Mouse (Mus musculus): ENCODE measurements around the gene Nupr1l. TPM values are rescaled to one million over a fixed set of nuclear protein-coding genes. Genes with fewer than 3 reads are reported as not detected.
"Not testable (repeated sequence)": the region's sequence is repeated elsewhere in the genome, so short reads cannot be mapped to it uniquely, and the experiment has no call there.

Nupr1l gene
- polyA plus RNA-seq, 1 experiment from 2014 or later, result 3.5 TPM

GRCm38 (mm10) chr5:129921972-129922371 lies 13.6 kb downstream of the Nupr1l start:
- WGBS, result 94% methylated on average over 4 of the region's 4 CpGs

DNA sequence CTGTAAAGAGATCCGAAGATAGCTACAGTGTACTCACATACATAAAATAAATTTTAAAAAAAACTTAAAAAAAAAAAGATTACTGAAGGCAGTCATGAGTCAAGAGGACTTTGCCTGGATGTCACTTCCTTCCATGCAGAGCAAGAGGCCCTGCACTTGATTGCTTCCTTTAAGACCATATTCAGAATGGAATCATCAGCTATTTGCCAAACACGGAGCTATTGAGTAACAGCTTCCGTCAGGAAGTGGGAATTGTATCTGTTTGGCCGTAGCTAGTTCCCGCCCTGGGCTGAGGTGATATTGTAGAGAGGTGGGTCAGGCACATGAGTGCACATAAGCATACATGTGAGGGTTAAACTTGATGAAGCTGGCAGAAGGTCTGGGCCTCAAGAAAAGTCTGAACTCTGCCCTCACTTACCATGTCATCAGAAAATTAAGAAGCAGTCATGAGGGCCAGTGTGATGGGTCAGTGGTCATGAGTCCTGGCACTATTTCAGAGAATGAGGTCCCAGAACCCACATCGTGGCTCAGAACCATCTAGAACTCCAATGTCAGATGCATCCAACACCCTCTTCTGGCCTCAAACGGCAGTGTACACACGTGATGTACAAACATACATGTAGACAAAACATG lies 16.6 kb downstream of the Nupr1l start:
- WGBS, result 88% methylated on average over 8 of the region's 8 CpGs

More at GRCm38 (mm10) chr5:129921972-129922371, 13.6 kb downstream of the Nupr1l start:
- Histone ChIP-seq H3K4me3 (no peak overlapping the region), H3K9me3 (no peaks in the 10 kb centered on the region), H3K4me1 (no peaks in the 10 kb centered on the region), H3K36me3 (replicated peaks) (no peaks in the 10 kb centered on the region), H3K27ac (replicated peaks) (no peak overlapping the region), H3K27me3 (replicated peaks; ENCODE audit: low read depth, poor library complexity, severe bottlenecking) (no peaks in the 10 kb centered on the region)
- DNase-seq (ENCODE audit: low spot score), result no peak

GRCm38 (mm10) chr5:129925933-129926332 lies 17.6 kb downstream of the Nupr1l start:
- Histone ChIP-seq H3K27ac (replicated peaks) (no peak overlapping the region), H3K27me3 (replicated peaks; ENCODE audit: low read depth, poor library complexity, severe bottlenecking) (no peaks in the 10 kb centered on the region), H3K36me3 (replicated peaks) (no peaks in the 10 kb centered on the region), H3K4me1 (no peaks in the 10 kb centered on the region), H3K9me3 (no peaks in the 10 kb centered on the region), H3K4me3 (no peak overlapping the region)
- DNase-seq (ENCODE audit: low spot score), result no peak
- 86% methylated on average over 5 of the region's 5 CpGs for WGBS

More for the DNA sequence above, 16.6 kb downstream of the Nupr1l start:
- Histone ChIP-seq H3K36me3 (replicated peaks) (no peaks in the 10 kb centered on the region), H3K4me3 (no peak overlapping the region), H3K27me3 (replicated peaks; ENCODE audit: low read depth, poor library complexity, severe bottlenecking) (no peaks in the 10 kb centered on the region), H3K27ac (replicated peaks) (no peak overlapping the region), H3K9me3 (no peaks in the 10 kb centered on the region), H3K4me1 (no peaks in the 10 kb centered on the region)
- no peak for DNase-seq (ENCODE audit: low spot score)

- no peak overlapping the region for H3K4me3 ChIP-seq
- H3K36me3 ChIP-seq (replicated peaks), result no peaks in the 10 kb centered on the region
- no peaks in the 10 kb centered on the region for H3K4me1 ChIP-seq
- no peaks in the 10 kb centered on the region for H3K27me3 ChIP-seq (replicated peaks; ENCODE audit: low read depth, poor library complexity, severe bottlenecking)
- no peak overlapping the region for H3K27ac ChIP-seq (replicated peaks)
- 62% methylated on average over 9 of the region's 9 CpGs for WGBS
- no peaks in the 10 kb centered on the region for H3K9me3 ChIP-seq
- DNase-seq (ENCODE audit: low spot score), result no peak
These were observed 21.9 kb downstream of the Nupr1l start for GRCm38 (mm10) chr5:129929924-129930855.

GRCm38 (mm10) chr5:129936941-129937340 lies 28.6 kb downstream of the Nupr1l start:
- no peaks in the 10 kb centered on the region for H3K36me3 ChIP-seq (replicated peaks)
- no peak overlapping the region for H3K27ac ChIP-seq (replicated peaks)
- DNase-seq (ENCODE audit: low spot score), result no peak
- no peaks in the 10 kb centered on the region for H3K27me3 ChIP-seq (replicated peaks; ENCODE audit: low read depth, poor library complexity, severe bottlenecking)
- H3K4me1 ChIP-seq, result 0 out of 2 replicates have a peak, but pooled peaks cover 2% of the 10 kb centered on the region
- no peaks in the 10 kb centered on the region for H3K9me3 ChIP-seq
- H3K4me3 ChIP-seq, result no peak overlapping the region
- WGBS, result 40% methylated on average over 4 of the region's 4 CpGs

DNA sequence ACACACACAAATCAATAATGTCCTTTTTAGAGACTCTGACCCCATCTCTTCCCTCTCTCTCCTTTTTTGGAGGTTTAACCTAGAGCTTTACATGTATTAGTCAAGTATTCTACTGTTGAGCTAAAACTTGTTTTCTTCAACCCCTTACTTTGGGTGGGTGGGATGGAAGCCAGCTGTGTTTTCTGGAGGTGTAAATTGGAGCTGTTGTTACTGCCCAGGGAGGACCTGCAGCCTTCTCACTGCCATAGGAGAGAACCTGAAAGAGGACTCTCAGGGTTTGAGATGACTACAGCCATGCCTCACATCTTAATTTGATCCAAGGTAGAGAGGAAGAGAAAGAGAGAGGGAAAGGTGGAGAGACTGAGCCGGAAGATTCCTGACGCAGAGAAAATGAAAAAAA lies 31.9 kb downstream of the Nupr1l start:
- Histone ChIP-seq H3K27ac (replicated peaks) (no peak overlapping the region), H3K27me3 (replicated peaks; ENCODE audit: low read depth, poor library complexity, severe bottlenecking) (no peaks in the 10 kb centered on the region), H3K4me3 (no peak overlapping the region), H3K4me1 (peaks cover 15% of the 10 kb centered on the region), H3K9me3 (no peaks in the 10 kb centered on the region), H3K36me3 (replicated peaks) (peaks cover 11% of the 10 kb centered on the region)
- DNase-seq (ENCODE audit: low spot score), result no peak
- WGBS, result 78% methylated on average over 2 of the region's 2 CpGs

DNA sequence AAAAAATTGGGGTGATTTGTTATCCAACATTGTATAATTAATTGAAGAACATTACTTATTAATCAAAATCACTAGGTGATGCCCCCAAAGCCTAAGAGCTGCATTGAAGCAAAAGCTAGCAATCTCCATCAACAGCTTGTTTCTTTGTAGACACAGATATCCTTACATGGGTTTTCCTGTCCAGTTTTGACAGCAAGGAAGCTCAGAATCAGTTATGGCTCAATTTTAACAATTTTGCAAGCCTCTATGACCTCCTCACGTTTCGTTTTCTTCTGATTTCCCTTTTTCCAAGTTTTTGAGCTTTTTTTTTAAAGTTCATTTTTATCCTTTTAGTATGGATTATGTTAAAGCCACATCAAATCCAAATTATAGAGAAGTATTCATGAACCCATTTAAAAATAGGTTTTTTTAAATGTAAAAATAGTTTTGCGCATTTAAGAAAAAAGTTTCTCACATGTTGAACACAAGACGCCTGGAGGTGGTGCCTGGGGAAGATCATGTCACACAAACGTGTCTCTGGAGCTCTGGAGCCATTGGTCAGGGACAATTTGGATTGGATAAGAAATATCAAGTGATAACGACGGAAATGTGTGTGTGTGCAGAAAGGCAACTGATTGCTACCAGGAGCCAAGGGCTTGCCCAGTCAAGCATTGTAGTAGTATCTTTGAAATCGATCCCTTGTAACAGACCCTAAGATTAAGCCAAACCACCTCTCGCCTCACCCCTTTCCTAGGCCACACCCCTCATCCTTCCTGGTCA lies 32.6 kb downstream of the Nupr1l start:
- no peaks in the 10 kb centered on the region for H3K27me3 ChIP-seq (replicated peaks; ENCODE audit: low read depth, poor library complexity, severe bottlenecking)
- no peak for DNase-seq (ENCODE audit: low spot score)
- no peaks in the 10 kb centered on the region for H3K9me3 ChIP-seq
- peak overlapping the region; percentile 72 for H3K27ac ChIP-seq (replicated peaks)
- 12% methylated on average over 9 of the region's 9 CpGs for WGBS
- peak overlapping the region; percentile 96 for H3K4me3 ChIP-seq
- peaks cover 16% of the 10 kb centered on the region for H3K36me3 ChIP-seq (replicated peaks)
- peaks cover 15% of the 10 kb centered on the region for H3K4me1 ChIP-seq

GRCm38 (mm10) chr5:129941495-129942045 lies 33.2 kb downstream of the Nupr1l start, which contains the start of gene Vkorc1l1:
Gene Vkorc1l1 (plus strand): TSS chr5:129941970.
- Histone ChIP-seq H3K4me3 (peak within 1 kb of the TSS; percentile 96), H3K27ac (replicated peaks) (peak within 1 kb of the TSS; percentile 90), H3K4me1 (peaks cover 15% of the 10 kb centered on the region), H3K27me3 (replicated peaks; ENCODE audit: low read depth, poor library complexity, severe bottlenecking) (no peaks in the 10 kb centered on the region), H3K36me3 (replicated peaks) (peaks cover 16% of the 10 kb centered on the region), H3K9me3 (no peaks in the 10 kb centered on the region)
- WGBS, result under 1% methylated on average over 59 of the region's 59 CpGs
- DNase-seq (ENCODE audit: low spot score), result peak; percentile 99

DNA sequence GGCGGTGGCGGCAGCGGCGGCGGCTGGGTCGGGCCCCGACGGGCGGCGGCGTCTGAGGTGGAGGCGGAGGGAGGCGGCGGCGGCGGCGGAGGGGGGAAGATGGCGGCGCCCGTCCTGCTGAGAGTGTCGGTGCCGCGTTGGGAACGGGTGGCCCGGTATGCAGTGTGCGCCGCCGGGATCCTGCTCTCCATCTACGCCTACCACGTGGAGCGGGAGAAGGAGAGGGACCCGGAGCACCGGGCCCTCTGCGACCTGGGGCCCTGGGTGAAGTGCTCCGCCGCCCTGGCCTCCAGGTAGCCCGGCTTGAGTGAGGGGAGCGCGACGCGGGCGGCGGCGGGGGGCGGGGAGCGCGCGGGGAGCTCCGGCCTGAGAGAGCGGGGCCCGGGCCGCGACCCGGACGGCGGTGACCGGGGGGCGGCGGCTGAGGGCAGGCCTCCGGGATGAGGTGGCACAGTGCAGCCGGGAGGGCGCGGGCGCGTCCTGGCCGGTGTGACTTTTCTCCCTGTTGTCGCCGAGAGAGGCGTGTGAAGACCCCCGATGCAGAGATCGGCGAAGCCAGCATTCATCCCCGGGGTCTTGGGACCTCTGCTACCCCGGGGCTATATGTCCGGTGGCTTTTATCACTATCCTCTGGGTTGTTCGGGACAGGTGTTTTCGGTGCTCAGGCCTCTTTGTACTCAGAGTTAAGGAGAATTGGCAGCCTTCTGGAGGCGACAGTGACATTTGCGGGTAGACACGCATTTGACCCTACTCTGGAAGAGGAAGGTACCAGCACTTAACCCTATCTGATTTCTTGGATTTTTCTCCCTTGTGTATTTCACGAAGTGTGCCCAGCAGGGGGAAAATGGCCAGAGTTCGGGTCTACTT lies 34.0 kb downstream of the Nupr1l start:
- not testable (repeated sequence) for H3K27me3 ChIP-seq (replicated peaks; ENCODE audit: low read depth, poor library complexity, severe bottlenecking); H3K9me3 ChIP-seq
- H3K27ac ChIP-seq (replicated peaks), result peak overlapping the region; percentile 90
- DNase-seq (ENCODE audit: low spot score), result peak; percentile 57
- WGBS, result 2% methylated on average over 55 of the region's 82 CpGs
- peaks cover 15% of the 10 kb centered on the region for H3K4me1 ChIP-seq
- H3K36me3 ChIP-seq (replicated peaks), result peaks cover 23% of the 10 kb centered on the region
- H3K4me3 ChIP-seq, result peak overlapping the region; percentile 96

DNA sequence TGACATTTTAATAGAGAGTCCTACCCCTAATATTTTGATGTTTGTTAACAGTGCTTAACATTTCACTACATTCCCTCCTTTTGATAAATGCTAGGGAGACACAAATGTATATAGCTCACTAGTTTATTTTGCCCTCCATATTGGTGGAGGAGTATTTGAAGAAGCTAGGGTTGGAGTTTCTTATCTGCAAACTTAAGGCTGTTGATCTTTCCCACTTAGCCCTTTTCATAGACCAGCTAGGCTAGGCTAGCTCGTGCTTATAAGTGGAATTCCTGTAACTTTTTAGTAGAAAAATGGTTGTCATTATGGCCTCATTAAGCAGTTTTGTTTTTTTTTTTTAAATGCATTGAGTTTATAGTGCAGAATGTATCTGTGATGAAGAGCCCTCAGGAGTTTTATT lies 35.1 kb downstream of the Nupr1l start:
- no peaks in the 10 kb centered on the region for H3K9me3 ChIP-seq
- peaks cover 15% of the 10 kb centered on the region for H3K4me1 ChIP-seq
- peak overlapping the region; percentile 96 for H3K4me3 ChIP-seq
- 83% methylated on average over 1 of the region's 1 CpGs for WGBS
- no peaks in the 10 kb centered on the region for H3K27me3 ChIP-seq (replicated peaks; ENCODE audit: low read depth, poor library complexity, severe bottlenecking)
- DNase-seq (ENCODE audit: low spot score), result no peak
- peaks cover 34% of the 10 kb centered on the region for H3K36me3 ChIP-seq (replicated peaks)
- no peak overlapping the region for H3K27ac ChIP-seq (replicated peaks)

- no peak overlapping the region for H3K27ac ChIP-seq (replicated peaks)
- H3K27me3 ChIP-seq (replicated peaks; ENCODE audit: low read depth, poor library complexity, severe bottlenecking), result no peaks in the 10 kb centered on the region
- no peaks in the 10 kb centered on the region for H3K9me3 ChIP-seq
- DNase-seq (ENCODE audit: low spot score), result no peak
- H3K4me3 ChIP-seq, result no peak overlapping the region
- WGBS, result 97% methylated on average over 2 of the region's 2 CpGs
- H3K4me1 ChIP-seq, result peaks cover 10% of the 10 kb centered on the region
- peaks cover 49% of the 10 kb centered on the region for H3K36me3 ChIP-seq (replicated peaks)
These were observed 39.2 kb downstream of the Nupr1l start for GRCm38 (mm10) chr5:129947528-129948033.
